Mouse (Mus musculus) kidney, embryonic 16.5 days (tissue): ENCODE results near the gene Pglyrp1. TPM values are rescaled to one million over a fixed set of nuclear protein-coding genes. Genes with fewer than 3 reads are reported as not detected.

Source experiments
- ATAC-seq: fragments of 200-750 bp; cut with Nextera tagmentation; 2 replicates; pipeline ENCODE4 v1.8.0; 2017; ENCODE audit warnings: moderate TSS enrichment; ENCODE audit not compliant: low FRiP score, low TSS enrichment
- H3K27ac ChIP-seq: fragments of 300-500 bp; sonication (generic); 2 replicates; pipeline ENCODE4 v1.5.1; 2014; ENCODE audit warnings: low read length
- H3K27me3 ChIP-seq: fragments of 300-500 bp; sonication (generic); 2 replicates; pipeline ENCODE4 v1.6.1; 2014; ENCODE audit warnings: low read length, control low read depth, mixed read lengths; ENCODE audit not compliant: insufficient read depth
- H3K36me3 ChIP-seq: fragments of 300-500 bp; sonication (generic); 2 replicates; pipeline ENCODE4 v1.6.1; 2014; ENCODE audit warnings: low read length, control low read depth, mixed read lengths; ENCODE audit not compliant: insufficient read depth
- H3K4me1 ChIP-seq: fragments of 300-500 bp; sonication (generic); 2 replicates; pipeline ENCODE4 v1.6.1; 2014; ENCODE audit warnings: low read length, control low read depth, mixed read lengths; ENCODE audit not compliant: insufficient read depth
- H3K4me2 ChIP-seq: fragments of 300-500 bp; sonication (generic); replicated peaks from 2 replicates; pipeline ENCODE4 v1.6.1; 2014; ENCODE audit warnings: low read depth, low read length
- H3K4me3 ChIP-seq: fragments of 300-500 bp; sonication (generic); 2 replicates; pipeline ENCODE4 v1.5.1; 2014; ENCODE audit warnings: mild to moderate bottlenecking, low read length
- H3K9ac ChIP-seq: fragments of 300-500 bp; sonication (generic); replicated peaks from 2 replicates; pipeline ENCODE4 v1.6.1; 2014; ENCODE audit warnings: low read length
- H3K9me3 ChIP-seq: fragments of 300-500 bp; sonication (generic); 2 replicates; pipeline ENCODE4 v1.6.1; 2016; ENCODE audit warnings: low read length, control low read depth
- WGBS: fragments of 180-500 bp; shearing (Covaris S2); extraction: QIAGEN DNeasy Blood & Tissue Kit; methylation state at CpG from one replicate; pipeline ENCODE4 v1.1.7; 2014; 5-methylcytosine and 5-hydroxymethylcytosine counted together
- polyA plus RNA-seq: library from polyadenylated mRNA; unstranded; fragments of >200 nt; fragmentation: Nextera tagmentation; extraction: Ambion mirVana; gene quantifications from 2 replicates; pipeline ENCODE4 v1.2.1, GENCODE M21; 2015

Pglyrp1 gene
- polyA plus RNA-seq, 1 experiment from 2014 or later = 1.8 TPM

GRCm38 (mm10) chr7:18844811-18845210 is 26.3 kb upstream of the Pglyrp1 start:
- no peaks in the 10 kb centered on the region for H3K36me3 ChIP-seq
- H3K27ac ChIP-seq = no peak overlapping the region
- peaks cover 2% of the 10 kb centered on the region; the same call in 1 of the 2 replicates for H3K4me1 ChIP-seq
- H3K4me2 ChIP-seq = no peak overlapping the region
- no peak for ATAC-seq
- no peak overlapping the region for H3K9ac ChIP-seq
- whole genome bisulfite sequencing = 19% methylated on average over 5 of the region's 5 CpGs
- H3K4me3 ChIP-seq = no peak overlapping the region
- no peaks in the 10 kb centered on the region for H3K9me3 ChIP-seq
- no peaks in the 10 kb centered on the region for H3K27me3 ChIP-seq

GRCm38 (mm10) chr7:18848395-18848794 is 22.7 kb upstream of the Pglyrp1 start:
- Histone ChIP-seq H3K27me3 (no peaks in the 10 kb centered on the region), H3K9ac (no peak overlapping the region), H3K36me3 (no peaks in the 10 kb centered on the region), H3K9me3 (no peaks in the 10 kb centered on the region), H3K4me1 (no peaks in the 10 kb centered on the region), H3K4me3 (no peak overlapping the region), H3K27ac (no peak overlapping the region), H3K4me2 (no peak overlapping the region)
- no peak for ATAC-seq
- 82% methylated on average over 1 of the region's 1 CpGs for WGBS

GRCm38 (mm10) chr7:18858310-18858916 is 12.7 kb upstream of the Pglyrp1 start:
- no peaks in the 10 kb centered on the region for H3K9me3 ChIP-seq
- 68% methylated on average over 5 of the region's 5 CpGs for WGBS
- no peaks in the 10 kb centered on the region for H3K36me3 ChIP-seq
- H3K4me3 ChIP-seq = no peak overlapping the region
- H3K4me1 ChIP-seq = 0 out of 2 replicates have a peak, but pooled peaks cover 9% of the 10 kb centered on the region
- H3K9ac ChIP-seq = no peak overlapping the region
- H3K27ac ChIP-seq = peak overlapping the region; percentile 58; the same call in 1 of the 2 replicates
- peak; percentile 51; the same call in 1 of the 2 replicates for ATAC-seq
- H3K27me3 ChIP-seq = no peaks in the 10 kb centered on the region
- no peak overlapping the region for H3K4me2 ChIP-seq

- Histone ChIP-seq H3K9me3 (no peaks in the 10 kb centered on the region), H3K27me3 (no peaks in the 10 kb centered on the region), H3K4me2 (no peak overlapping the region), H3K4me1 (0 out of 2 replicates have a peak, but pooled peaks cover 9% of the 10 kb centered on the region), H3K4me3 (no peak overlapping the region), H3K9ac (no peak overlapping the region), H3K27ac (no peak overlapping the region), H3K36me3 (no peaks in the 10 kb centered on the region)
- no peak for ATAC-seq
- WGBS = 86% methylated on average over 6 of the region's 6 CpGs
These were observed 8.3 kb upstream of the Pglyrp1 start for GRCm38 (mm10) chr7:18862801-18863200.

- peaks cover 7% of the 10 kb centered on the region; the same call in 1 of the 2 replicates for H3K4me1 ChIP-seq
- no peak overlapping the region for H3K4me3 ChIP-seq
- H3K36me3 ChIP-seq = no peaks in the 10 kb centered on the region
- no peak overlapping the region for H3K9ac ChIP-seq
- H3K27ac ChIP-seq = no peak overlapping the region
- no peak for ATAC-seq
- 81% methylated on average over 2 of the region's 2 CpGs for WGBS
- no peaks in the 10 kb centered on the region for H3K27me3 ChIP-seq
- no peaks in the 10 kb centered on the region; the same call in 1 of the 2 replicates for H3K9me3 ChIP-seq
- no peak overlapping the region for H3K4me2 ChIP-seq
These were observed 2.6 kb upstream of the Pglyrp1 start for GRCm38 (mm10) chr7:18868491-18868890.

GRCm38 (mm10) chr7:18872014-18872802 is 1.1 kb downstream of the Pglyrp1 start:
- peak; percentile 64 for ATAC-seq
- WGBS = 20% methylated on average over 13 of the region's 14 CpGs
- H3K9ac ChIP-seq = peak overlapping the region; percentile 42; the same call in 1 of the 2 replicates

GRCm38 (mm10) chr7:18872816-18873215 is 1.7 kb downstream of the Pglyrp1 start:
- 3% methylated on average over 7 of the region's 7 CpGs for WGBS
- ATAC-seq = peak; percentile 58

More at GRCm38 (mm10) chr7:18872014-18872802, 1.1 kb downstream of the Pglyrp1 start:
- H3K4me3 ChIP-seq = peak overlapping the region; percentile 37
- H3K9me3 ChIP-seq = no peaks in the 10 kb centered on the region; the same call in 1 of the 2 replicates
- peaks cover 7% of the 10 kb centered on the region; the same call in 1 of the 2 replicates for H3K4me1 ChIP-seq
- no peak overlapping the region for H3K27ac ChIP-seq
- H3K27me3 ChIP-seq = no peaks in the 10 kb centered on the region
- H3K4me2 ChIP-seq = peak overlapping the region; percentile 61
- H3K36me3 ChIP-seq = no peaks in the 10 kb centered on the region

GRCm38 (mm10) chr7:18873253-18873652 is 2.1 kb downstream of the Pglyrp1 start:
- H3K27me3 ChIP-seq = no peaks in the 10 kb centered on the region
- no peaks in the 10 kb centered on the region; the same call in 1 of the 2 replicates for H3K9me3 ChIP-seq
- H3K9ac ChIP-seq = 0 out of 2 replicates have a peak overlapping the region, but pooled peaks have one; percentile 37
- peak; percentile 88 for ATAC-seq
- 0% methylated on average over 10 of the region's 10 CpGs for WGBS
- H3K4me2 ChIP-seq = peak overlapping the region; percentile 61
- H3K4me1 ChIP-seq = peaks cover 7% of the 10 kb centered on the region; the same call in 1 of the 2 replicates
- no peak overlapping the region for H3K27ac ChIP-seq
- H3K36me3 ChIP-seq = no peaks in the 10 kb centered on the region
- peak overlapping the region; percentile 37 for H3K4me3 ChIP-seq

More at GRCm38 (mm10) chr7:18872816-18873215, 1.7 kb downstream of the Pglyrp1 start:
- Histone ChIP-seq H3K9ac (peak overlapping the region; percentile 42; the same call in 1 of the 2 replicates), H3K27me3 (no peaks in the 10 kb centered on the region), H3K27ac (no peak overlapping the region), H3K4me2 (peak overlapping the region; percentile 61), H3K9me3 (no peaks in the 10 kb centered on the region; the same call in 1 of the 2 replicates), H3K4me3 (peak overlapping the region; percentile 37), H3K36me3 (no peaks in the 10 kb centered on the region), H3K4me1 (peaks cover 7% of the 10 kb centered on the region; the same call in 1 of the 2 replicates)

GRCm38 (mm10) chr7:18875372-18875771 is 4.2 kb downstream of the Pglyrp1 start:
- Histone ChIP-seq H3K9me3 (no peaks in the 10 kb centered on the region), H3K36me3 (no peaks in the 10 kb centered on the region), H3K4me1 (peaks cover 7% of the 10 kb centered on the region; the same call in 1 of the 2 replicates), H3K4me2 (no peak overlapping the region), H3K9ac (no peak overlapping the region), H3K27ac (no peak overlapping the region), H3K4me3 (no peak overlapping the region), H3K27me3 (no peaks in the 10 kb centered on the region)
- WGBS = 76% methylated on average over 5 of the region's 5 CpGs
- ATAC-seq = no peak
